Mouse (Mus musculus) kidney, adult 2 months (tissue): Measurements from ENCODE around the gene Ccdc151. TPM values are rescaled to one million over a fixed set of nuclear protein-coding genes. Genes with fewer than 3 reads are reported as not detected.
A peak's percentile ranks its signal among the peaks of the same experiment; 100 is the strongest.

ENCODE experiments used
- DNase-seq: peaks from one replicate; pipeline ENCODE4 v3.0.0; 2021
- H3K27ac ChIP-seq: fragments of 200-500 bp; 2 replicates; pipeline ENCODE4 v1.5.1; 2012; ENCODE audit warnings: low read depth, low read length, control low read depth, inconsistent platforms; ENCODE audit not compliant: insufficient read depth
- H3K27me3 ChIP-seq: fragments of 200-500 bp; replicated peaks from 2 replicates; pipeline ENCODE4 v1.6.1; 2012; ENCODE audit warnings: mild to moderate bottlenecking, moderate library complexity, low read length, inconsistent platforms; ENCODE audit not compliant: control insufficient read depth, insufficient read depth
- H3K36me3 ChIP-seq: fragments of 200-500 bp; 2 replicates; pipeline ENCODE4 v1.6.1; 2012; ENCODE audit warnings: mild to moderate bottlenecking, moderate library complexity, low read length, inconsistent platforms; ENCODE audit not compliant: control insufficient read depth, insufficient read depth
- H3K4me1 ChIP-seq: fragments of 200-500 bp; 2 replicates; pipeline ENCODE4 v1.6.1; 2011; ENCODE audit warnings: low read length; ENCODE audit not compliant: control insufficient read depth, insufficient read depth
- H3K4me3 ChIP-seq: fragments of 200-500 bp; 2 replicates; pipeline ENCODE4 v1.5.1; 2011; ENCODE audit warnings: mild to moderate bottlenecking, low read depth, low read length, control low read depth; ENCODE audit not compliant: insufficient read depth
- CTCF ChIP-seq: fragments of 200-500 bp; conservative IDR thresholded peaks from 2 replicates; pipeline ENCODE4 v1.5.1; 2011; ENCODE audit warnings: low read depth, mild to moderate bottlenecking, control low read depth, low read length, moderate library complexity, mixed read lengths; ENCODE audit not compliant: insufficient read depth, insufficient read length
- POLR2A ChIP-seq: fragments of 200-500 bp; IDR thresholded peaks from one replicate; pipeline ENCODE4 v1.6.1; 2011; ENCODE audit warnings: low read depth, low read length, control low read depth
- WGBS: fragments of 180-500 bp; shearing (Covaris S2); methylation state at CpG from one replicate; pipeline ENCODE4 v1.1.7; 2018; 5-methylcytosine and 5-hydroxymethylcytosine counted together
- polyA plus RNA-seq: library from polyadenylated mRNA; depleted of rRNA; stranded (reverse); fragments of >200 nt; gene quantifications from 2 replicates; pipeline ENCODE4 v1.2.3, GENCODE M21; 2012

The Ccdc151 gene
- polyA plus RNA-seq, 1 experiment = 2.9 TPM

DNA sequence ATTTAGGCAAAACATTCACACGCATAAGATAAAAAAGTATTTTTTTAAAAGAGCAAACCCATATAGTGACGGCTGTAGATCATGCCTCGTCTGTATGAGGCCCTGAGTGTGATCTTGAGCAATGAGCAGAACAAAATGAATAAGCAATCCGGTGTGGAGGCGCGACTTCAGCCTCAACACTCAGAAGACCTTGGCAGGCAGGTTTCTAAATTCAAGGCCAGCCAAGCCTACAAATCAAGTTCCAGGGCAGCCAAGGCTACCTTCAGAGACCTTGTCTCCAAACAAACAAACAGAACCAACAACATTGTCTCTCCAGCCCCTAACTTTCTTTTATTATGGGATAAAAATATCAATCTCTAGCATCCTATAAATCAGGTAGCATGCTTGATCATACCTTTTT is 2.1 kb downstream of the Ccdc151 start:
- H3K36me3 ChIP-seq = no peaks in the 10 kb centered on the region
- 93% methylated on average over 6 of the region's 6 CpGs for WGBS
- H3K4me3 ChIP-seq = no peak overlapping the region
- no peak for DNase-seq
- H3K4me1 ChIP-seq = peaks cover 5% of the 10 kb centered on the region
- no peaks in the 10 kb centered on the region for H3K27me3 ChIP-seq
- H3K27ac ChIP-seq = no peak overlapping the region
- TF ChIP-seq POLR2A = no peak
- TF ChIP-seq CTCF = no peak

DNA sequence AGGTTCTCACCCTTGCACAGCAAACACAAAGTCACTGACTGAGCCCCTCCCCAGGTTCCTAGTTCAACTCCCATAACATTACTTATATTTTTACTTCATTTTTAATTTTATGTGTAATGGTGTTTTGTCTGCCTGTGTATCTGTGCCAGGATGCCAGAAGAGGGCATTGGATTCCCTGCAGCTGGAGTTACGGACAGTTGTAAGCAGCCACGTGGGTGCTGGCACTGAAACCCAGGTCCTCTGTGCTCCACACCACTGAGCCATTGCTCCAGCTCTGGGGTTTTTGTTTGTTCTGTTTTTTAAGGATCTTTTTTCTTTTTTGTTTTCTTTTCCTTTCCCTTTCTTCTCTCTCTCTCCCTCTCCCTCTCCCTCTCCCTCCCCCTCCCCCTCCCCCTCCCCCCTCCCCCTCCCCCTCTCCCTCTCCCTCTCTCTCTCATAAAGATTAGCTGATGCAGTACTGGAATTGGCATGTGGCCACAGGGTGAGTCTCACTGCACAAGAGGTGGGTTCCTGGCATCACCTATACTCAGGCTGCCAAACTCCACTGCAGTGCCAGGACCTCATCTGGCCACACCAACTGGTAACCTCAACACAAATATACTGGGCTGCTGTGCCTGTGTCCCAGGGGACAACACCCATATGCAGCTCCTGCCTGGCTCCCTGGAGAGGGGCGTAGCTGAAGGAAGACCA is 6.1 kb downstream of the Ccdc151 start:
- no peak overlapping the region for H3K27ac ChIP-seq
- H3K27me3 ChIP-seq = no peaks in the 10 kb centered on the region
- H3K4me1 ChIP-seq = no peaks in the 10 kb centered on the region; the same call in 1 of the 2 replicates
- H3K36me3 ChIP-seq = no peaks in the 10 kb centered on the region
- no peak overlapping the region for H3K4me3 ChIP-seq
- DNase-seq = no peak
- TF ChIP-seq POLR2A (no peak), CTCF (no peak)
- WGBS = 81% methylated on average over 3 of the region's 3 CpGs

DNA sequence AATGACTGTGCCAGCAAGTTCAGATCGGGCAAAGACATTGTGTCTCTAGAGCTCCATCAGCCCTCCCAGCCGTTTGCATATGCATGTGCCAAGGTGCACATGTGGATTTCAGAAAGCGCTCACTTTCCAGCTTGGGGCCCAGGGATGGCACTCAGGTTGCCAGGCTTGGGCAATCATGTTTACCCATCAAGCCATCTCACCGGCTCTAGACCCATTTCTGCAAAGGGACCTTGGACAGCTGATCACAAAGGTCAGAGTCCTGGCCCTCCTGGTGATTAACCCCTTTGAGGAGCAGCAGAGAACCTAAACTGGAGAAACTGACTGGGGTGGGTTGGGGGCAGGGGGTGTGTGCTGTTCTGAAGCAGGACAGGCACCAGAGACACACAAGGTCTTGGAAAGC is 10.2 kb downstream of the Ccdc151 start:
- Histone ChIP-seq H3K36me3 (no peaks in the 10 kb centered on the region), H3K4me3 (no peak overlapping the region), H3K27me3 (no peaks in the 10 kb centered on the region), H3K27ac (no peak overlapping the region), H3K4me1 (peaks cover 7% of the 10 kb centered on the region)
- peak; percentile 63 for DNase-seq
- TF ChIP-seq POLR2A (no peak), CTCF (no peak)
- WGBS = 59% methylated on average over 4 of the region's 4 CpGs

DNA sequence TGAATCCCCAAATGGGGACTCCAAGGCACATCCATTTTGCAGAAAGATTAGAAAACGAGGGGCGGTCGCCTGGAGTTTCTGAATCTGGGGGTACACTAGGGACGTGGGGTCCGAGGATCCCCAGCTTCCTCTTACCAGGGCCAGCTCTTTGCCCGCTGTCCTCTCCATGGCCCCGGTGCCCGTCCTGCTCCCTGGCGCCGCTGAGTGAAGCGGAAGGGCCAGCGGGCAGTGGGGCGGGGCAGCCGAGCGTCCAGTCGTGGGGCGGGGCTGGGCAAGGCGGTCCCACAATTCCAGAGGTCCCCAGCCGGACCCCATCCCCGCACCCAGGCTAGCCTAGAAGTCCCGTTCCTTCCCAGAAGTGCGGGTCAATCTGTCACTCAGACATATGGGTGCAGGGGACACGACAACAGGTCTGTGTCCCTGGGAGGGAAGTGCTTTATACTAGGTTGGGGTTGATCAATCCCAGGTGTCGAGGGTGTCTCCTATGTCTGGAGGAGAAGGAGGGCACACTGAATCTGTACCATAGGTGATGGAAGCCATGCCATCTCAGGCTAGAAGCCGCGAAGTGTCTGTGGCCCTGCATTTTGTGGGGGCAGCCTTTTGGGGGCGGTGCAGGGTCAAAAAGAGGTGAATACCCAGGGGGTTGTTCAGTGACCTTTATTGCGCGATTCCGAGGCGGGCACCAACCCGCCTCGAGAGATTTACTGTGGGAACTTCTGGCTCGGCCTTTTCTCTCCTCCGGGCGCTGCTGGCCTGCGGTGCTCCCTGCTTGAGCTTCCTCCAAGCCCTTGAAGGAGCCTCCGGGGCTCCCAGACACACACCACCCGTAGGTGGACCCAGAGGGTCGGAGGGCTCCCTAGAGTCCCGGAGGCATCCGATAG is 13.0 kb downstream of the Ccdc151 start, which contains the start of gene Rgl3:
Gene Rgl3 (minus strand): TSS at position 217 of the 881 bp plus-strand sequence.
- no peak for TF ChIP-seq CTCF
- TF ChIP-seq POLR2A = peak; percentile 39
- H3K27ac ChIP-seq = peak within 1 kb of the TSS; percentile 96
- no peaks in the 10 kb centered on the region for H3K36me3 ChIP-seq
- peak; percentile 88 for DNase-seq
- peak within 1 kb of the TSS; percentile 92 for H3K4me3 ChIP-seq
- 1% methylated on average over 42 of the region's 42 CpGs for WGBS
- H3K27me3 ChIP-seq = no peaks in the 10 kb centered on the region
- peaks cover 7% of the 10 kb centered on the region for H3K4me1 ChIP-seq

DNA sequence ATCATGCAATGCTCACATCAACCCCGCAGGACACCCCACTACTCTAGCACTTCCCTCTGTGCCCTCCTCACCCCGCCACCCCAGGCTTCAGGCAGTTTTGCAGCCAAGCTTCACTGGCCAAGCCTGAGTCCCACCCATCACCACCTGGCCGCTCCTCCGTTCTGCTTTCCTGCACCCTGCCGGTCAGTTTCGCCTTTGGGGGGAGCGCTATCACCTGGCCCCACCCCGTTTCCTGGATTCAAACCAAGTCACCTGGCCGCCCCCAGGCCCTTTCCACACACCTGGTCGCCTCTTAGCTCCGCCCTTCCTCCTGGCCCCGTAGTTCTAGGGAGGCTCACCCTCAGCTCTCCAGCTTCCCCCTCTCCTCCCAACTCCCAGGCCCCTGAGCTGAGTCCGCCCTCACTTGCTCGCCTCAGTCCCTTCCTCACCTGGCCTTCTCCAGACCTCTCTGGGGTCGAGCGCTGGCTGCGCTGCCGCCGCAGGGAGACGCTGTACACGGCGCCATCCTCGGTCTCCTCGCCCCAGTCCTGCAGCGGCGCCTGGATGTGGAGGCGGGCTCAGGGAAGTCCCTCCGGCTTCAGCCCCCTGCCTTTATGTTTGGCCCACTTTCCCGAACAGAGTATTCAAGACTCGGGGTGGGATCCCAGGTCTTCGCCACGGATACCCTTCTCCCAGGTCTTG is 13.9 kb downstream of the Ccdc151 start:
- WGBS = 3% methylated on average over 32 of the region's 32 CpGs
- Histone ChIP-seq H3K4me1 (peaks cover 7% of the 10 kb centered on the region), H3K36me3 (no peaks in the 10 kb centered on the region), H3K27ac (peak overlapping the region; percentile 57), H3K27me3 (no peaks in the 10 kb centered on the region), H3K4me3 (peak overlapping the region; percentile 92)
- peak; percentile 85 for DNase-seq
- TF ChIP-seq POLR2A (no peak), CTCF (no peak)

DNA sequence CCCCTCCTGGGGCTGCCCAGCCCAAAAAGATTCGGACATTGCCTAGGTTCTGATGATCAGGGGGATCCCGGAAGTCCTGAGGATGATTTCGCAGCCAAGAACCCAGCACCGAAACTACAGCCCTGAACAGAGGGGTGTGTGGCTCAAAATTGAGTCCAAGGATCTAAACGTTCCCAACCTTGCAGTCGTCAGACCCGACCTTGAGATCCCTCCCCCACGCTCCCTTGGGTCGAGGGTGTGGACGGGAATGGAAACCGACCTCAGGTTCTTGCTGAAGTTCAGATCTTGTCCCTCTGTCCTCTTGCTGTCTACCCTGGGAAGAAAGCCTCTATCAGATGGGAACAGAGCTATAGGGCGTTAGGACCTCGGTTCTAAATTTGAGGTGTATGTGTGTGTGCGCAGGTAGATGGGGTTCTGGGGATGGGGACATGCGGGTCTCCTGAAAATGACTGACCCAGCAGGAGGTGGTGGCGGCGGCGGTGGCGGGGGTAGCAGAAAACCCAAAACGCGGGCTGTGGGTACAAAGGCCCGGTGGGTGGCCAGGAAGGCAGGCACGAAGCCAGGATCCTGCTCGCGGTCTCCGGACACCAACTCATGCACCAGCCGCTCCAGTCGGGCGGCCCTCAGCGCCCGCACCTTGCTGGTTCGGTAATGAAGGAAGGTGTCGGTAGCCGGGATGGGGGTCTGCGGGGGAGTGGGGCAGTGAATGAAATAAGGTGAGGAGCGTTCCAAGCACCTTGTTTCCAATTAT is 14.7 kb downstream of the Ccdc151 start:
- Histone ChIP-seq H3K27ac (peak overlapping the region; percentile 41), H3K27me3 (no peaks in the 10 kb centered on the region), H3K4me3 (peak overlapping the region; percentile 92), H3K4me1 (peaks cover 7% of the 10 kb centered on the region), H3K36me3 (no peaks in the 10 kb centered on the region)
- TF ChIP-seq CTCF (no peak), POLR2A (no peak)
- DNase-seq = peak; percentile 19
- 36% methylated on average over 36 of the region's 36 CpGs for WGBS
